Mouse (Mus musculus) forebrain, postnatal 0 days (tissue): ENCODE results near the gene Arhgef1. TPM values are rescaled to one million over a fixed set of nuclear protein-coding genes. Genes with fewer than 3 reads are reported as not detected.

Experiments used
- ATAC-seq: fragments of 200-750 bp; cut with Nextera tagmentation; 2 replicates; pipeline ENCODE4 v1.8.0; 2017; ENCODE audit warnings: mild to moderate bottlenecking, moderate library complexity
- DNase-seq: peaks from one replicate; pipeline ENCODE4 v3.0.0-alpha.2; 2015
- H3K27ac ChIP-seq: fragments of 300-500 bp; sonication (generic); 2 replicates; pipeline ENCODE4 v1.5.1; 2014; ENCODE audit warnings: low read depth, mild to moderate bottlenecking, antibody characterized with exemption, low read length, moderate library complexity, mixed read lengths
- H3K27me3 ChIP-seq: fragments of 300-500 bp; sonication (generic); 2 replicates; pipeline ENCODE4 v1.6.1; 2014; ENCODE audit warnings: mild to moderate bottlenecking, low read length, mixed read lengths; ENCODE audit not compliant: insufficient read depth
- H3K36me3 ChIP-seq: fragments of 300-500 bp; sonication (generic); 2 replicates; pipeline ENCODE4 v1.6.1; 2014; ENCODE audit warnings: mild to moderate bottlenecking, moderate library complexity; ENCODE audit not compliant: insufficient read depth
- H3K4me1 ChIP-seq: fragments of 300-500 bp; sonication (generic); 2 replicates; pipeline ENCODE4 v1.6.1; 2014; ENCODE audit warnings: antibody characterized with exemption; ENCODE audit not compliant: insufficient read depth
- H3K4me2 ChIP-seq: fragments of 300-500 bp; sonication (generic); 2 replicates; pipeline ENCODE4 v1.6.1; 2014; ENCODE audit warnings: low read depth, mild to moderate bottlenecking, moderate library complexity
- H3K4me3 ChIP-seq: fragments of 300-500 bp; sonication (generic); 2 replicates; pipeline ENCODE4 v1.5.1; 2014; ENCODE audit warnings: low read depth, low read length, mixed read lengths
- H3K9ac ChIP-seq: fragments of 300-500 bp; sonication (generic); 2 replicates; pipeline ENCODE4 v1.6.1; 2014; ENCODE audit warnings: mild to moderate bottlenecking
- H3K9me3 ChIP-seq: fragments of 300-500 bp; sonication (generic); 2 replicates; pipeline ENCODE4 v1.6.1; 2016; ENCODE audit warnings: low read length
- CTCF ChIP-seq: sonication (generic); IDR thresholded peaks from 2 replicates; pipeline ENCODE4 v1.5.1; 2016; ENCODE audit warnings: antibody characterized with exemption, control low read depth, low read depth
- WGBS: fragments of 180-500 bp; shearing (Covaris S2); extraction: QIAGEN DNeasy Blood & Tissue Kit; methylation state at CpG from one replicate; pipeline ENCODE4 v1.1.7; 2014; 5-methylcytosine and 5-hydroxymethylcytosine counted together
- polyA plus RNA-seq: library from polyadenylated mRNA; unstranded; fragments of >200 nt; fragmentation: Nextera tagmentation; extraction: Ambion mirVana; gene quantifications from 2 replicates; pipeline ENCODE4 v1.2.1, GENCODE M21; 2015
- total RNA-seq: library from RNA; depleted of rRNA; stranded (reverse); fragments of >200 nt; gene quantifications from 2 replicates; pipeline ENCODE4 v1.2.3, GENCODE M21; 2014

The Arhgef1 gene
- total and polyA plus RNA-seq, 2 experiments from 2014 or later = 26.8 to 30.3 TPM

DNA sequence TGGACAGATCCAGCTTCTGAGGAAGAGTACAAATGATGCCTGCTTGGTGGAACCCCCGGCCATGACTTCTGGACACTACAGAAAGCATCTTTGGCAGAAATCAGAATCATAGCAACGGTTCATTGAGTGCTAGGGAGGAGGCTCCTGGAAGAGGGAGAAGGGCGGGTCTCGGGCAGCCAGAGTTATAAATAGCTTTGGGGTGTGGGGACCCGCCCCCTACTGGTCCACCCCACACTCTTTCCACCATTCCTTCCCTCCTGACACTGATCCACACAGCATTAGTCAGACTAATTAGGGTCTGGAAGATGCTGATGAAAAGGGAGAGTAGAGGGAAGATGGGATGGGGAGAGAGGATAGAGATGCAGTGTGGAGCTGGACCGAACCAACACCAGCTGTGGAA lies 3.8 kb downstream of the Arhgef1 start:
- no peak overlapping the region for H3K4me3 ChIP-seq
- TF ChIP-seq CTCF = no peak
- H3K4me1 ChIP-seq = 0 out of 2 replicates have a peak, but pooled peaks cover 12% of the 10 kb centered on the region
- H3K27ac ChIP-seq = no peak overlapping the region
- 0 out of 2 replicates have a peak, but pooled peaks cover 24% of the 10 kb centered on the region for H3K36me3 ChIP-seq
- ATAC-seq = no peak
- DNase-seq = no peak
- 47% methylated on average over 6 of the region's 6 CpGs for WGBS
- no peak overlapping the region for H3K4me2 ChIP-seq
- no peaks in the 10 kb centered on the region for H3K9me3 ChIP-seq
- H3K9ac ChIP-seq = peak overlapping the region; percentile 22; the same call in 1 of the 2 replicates
- no peaks in the 10 kb centered on the region for H3K27me3 ChIP-seq

DNA sequence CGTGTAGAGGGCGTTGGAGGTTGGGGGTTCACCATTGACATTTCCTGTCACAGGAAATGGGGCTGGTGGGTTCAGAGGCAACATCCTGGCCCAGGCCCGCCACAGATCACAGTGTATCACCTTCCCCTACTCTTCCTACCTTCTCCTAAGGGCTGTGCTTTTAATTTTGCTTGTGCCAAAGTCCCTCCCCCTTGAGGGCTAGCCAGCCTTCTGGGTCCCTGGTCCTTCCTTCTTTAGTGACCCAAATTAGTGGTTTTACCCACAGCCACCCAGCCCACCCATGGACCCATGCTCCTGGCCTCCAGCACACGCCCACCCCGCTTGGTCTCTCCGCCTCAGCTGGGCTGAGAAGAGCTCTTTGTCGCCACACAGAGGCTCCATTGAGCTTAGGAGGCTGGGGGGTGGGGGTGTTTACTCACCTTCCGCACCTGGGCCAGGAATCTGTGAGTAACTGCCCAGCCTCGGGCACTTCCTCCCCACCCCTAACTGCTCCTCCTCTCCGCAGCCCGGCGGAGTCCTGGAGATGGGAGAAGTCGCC lies 4.6 kb downstream of the Arhgef1 start:
- TF ChIP-seq CTCF = 0 out of 2 replicates have a peak, but pooled peaks have one; percentile 20
- 35% methylated on average over 13 of the region's 13 CpGs for WGBS

DNA sequence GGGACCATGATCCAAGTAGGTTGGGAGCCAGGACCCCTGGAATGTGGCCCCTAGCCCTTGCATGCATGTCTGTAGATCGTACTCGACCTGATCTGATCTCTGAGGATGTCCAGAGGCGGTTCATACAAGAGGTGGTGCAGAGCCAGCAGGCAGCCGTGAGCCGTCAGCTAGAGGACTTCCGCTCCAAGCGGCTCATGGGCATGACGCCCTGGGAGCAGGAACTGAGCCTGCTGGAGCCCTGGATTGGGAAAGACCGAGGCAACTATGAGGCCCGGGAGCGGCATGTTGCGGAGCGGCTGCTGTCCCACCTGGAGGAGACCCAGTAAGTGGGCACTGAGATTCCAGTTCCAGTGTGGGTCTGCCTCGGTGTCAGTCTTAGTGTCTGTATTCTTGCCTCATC lies 9.8 kb downstream of the Arhgef1 start:
- WGBS = 92% methylated on average over 14 of the region's 14 CpGs
- Histone ChIP-seq H3K4me3 (no peak overlapping the region), H3K9ac (no peak overlapping the region), H3K36me3 (peaks cover 51% of the 10 kb centered on the region), H3K27me3 (no peaks in the 10 kb centered on the region), H3K27ac (no peak overlapping the region), H3K4me1 (no peaks in the 10 kb centered on the region), H3K4me2 (no peak overlapping the region), H3K9me3 (no peaks in the 10 kb centered on the region)
- ATAC-seq = no peak
- no peak for DNase-seq
- TF ChIP-seq CTCF = no peak

More for the DNA sequence above, 4.6 kb downstream of the Arhgef1 start:
- no peaks in the 10 kb centered on the region for H3K27me3 ChIP-seq
- no peak overlapping the region for H3K9ac ChIP-seq
- no peak overlapping the region for H3K4me3 ChIP-seq
- 0 out of 2 replicates have a peak, but pooled peaks cover 12% of the 10 kb centered on the region for H3K4me1 ChIP-seq
- ATAC-seq (no peak), DNase-seq (no peak)
- H3K27ac ChIP-seq = no peak overlapping the region
- H3K9me3 ChIP-seq = no peaks in the 10 kb centered on the region
- peaks cover 30% of the 10 kb centered on the region; the same call in 1 of the 2 replicates for H3K36me3 ChIP-seq
- no peak overlapping the region for H3K4me2 ChIP-seq

GRCm38 (mm10) chr7:24918763-24919323 lies 16.1 kb downstream of the Arhgef1 start:
- Histone ChIP-seq H3K9me3 (no peaks in the 10 kb centered on the region), H3K4me1 (no peaks in the 10 kb centered on the region), H3K36me3 (peaks cover 69% of the 10 kb centered on the region), H3K27ac (no peak overlapping the region), H3K4me2 (no peak overlapping the region), H3K27me3 (no peaks in the 10 kb centered on the region), H3K9ac (no peak overlapping the region), H3K4me3 (no peak overlapping the region)
- 91% methylated on average over 20 of the region's 20 CpGs for WGBS
- ATAC-seq (no peak), DNase-seq (no peak)
- TF ChIP-seq CTCF = no peak

DNA sequence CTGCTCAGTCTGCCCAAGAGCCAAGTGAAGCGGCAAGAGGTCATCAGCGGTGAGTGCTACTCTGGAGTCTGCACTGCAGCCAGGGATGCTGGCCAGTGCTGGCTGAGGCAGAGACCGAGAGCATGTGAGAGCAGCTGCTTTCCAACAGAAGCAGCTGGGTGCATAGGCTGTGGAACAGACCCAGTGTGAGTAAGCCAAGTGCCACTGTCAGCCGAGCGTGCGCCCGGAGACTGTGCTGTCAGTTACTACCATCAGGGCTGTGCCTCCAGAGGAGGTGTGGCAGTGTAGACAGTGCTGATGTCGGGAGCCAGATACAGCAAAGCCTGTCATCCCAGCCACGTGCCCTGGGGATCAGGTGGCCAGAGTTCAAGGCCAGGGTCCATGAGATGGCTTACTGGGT lies 17.0 kb downstream of the Arhgef1 start:
- no peaks in the 10 kb centered on the region for H3K27me3 ChIP-seq
- no peak overlapping the region for H3K27ac ChIP-seq
- H3K36me3 ChIP-seq = peaks cover 78% of the 10 kb centered on the region
- no peak overlapping the region for H3K4me2 ChIP-seq
- WGBS = 78% methylated on average over 9 of the region's 9 CpGs
- no peaks in the 10 kb centered on the region for H3K4me1 ChIP-seq
- ATAC-seq = peak; percentile 55
- no peak for DNase-seq
- no peak overlapping the region for H3K4me3 ChIP-seq
- H3K9ac ChIP-seq = no peak overlapping the region
- no peak for TF ChIP-seq CTCF
- H3K9me3 ChIP-seq = no peaks in the 10 kb centered on the region

- Histone ChIP-seq H3K27me3 (peaks cover 45% of the 10 kb centered on the region), H3K36me3 (peaks cover 20% of the 10 kb centered on the region), H3K27ac (no peak overlapping the region), H3K4me2 (no peak overlapping the region), H3K9ac (no peak overlapping the region), H3K4me1 (no peaks in the 10 kb centered on the region; the same call in 1 of the 2 replicates), H3K4me3 (no peak overlapping the region), H3K9me3 (no peaks in the 10 kb centered on the region)
- ATAC-seq (no peak), DNase-seq (no peak)
- TF ChIP-seq CTCF = no peak
- 43% methylated on average over 6 of the region's 6 CpGs for WGBS
These were observed 27.8 kb downstream of the Arhgef1 start for GRCm38 (mm10) chr7:24930475-24930874.

GRCm38 (mm10) chr7:24931651-24932050 lies 28.9 kb downstream of the Arhgef1 start:
- no peak overlapping the region for H3K4me2 ChIP-seq
- H3K36me3 ChIP-seq = peaks cover 10% of the 10 kb centered on the region
- no peak for ATAC-seq
- TF ChIP-seq CTCF = no peak
- H3K4me1 ChIP-seq = no peaks in the 10 kb centered on the region; the same call in 1 of the 2 replicates
- H3K9me3 ChIP-seq = no peaks in the 10 kb centered on the region
- H3K27me3 ChIP-seq = peaks cover 45% of the 10 kb centered on the region
- H3K4me3 ChIP-seq = no peak overlapping the region
- no peak overlapping the region for H3K9ac ChIP-seq
- H3K27ac ChIP-seq = no peak overlapping the region
- WGBS = 2% methylated on average over 14 of the region's 15 CpGs
- DNase-seq = no peak
